Mouse (Mus musculus): ENCODE measurements at regions not wholly inside any gene's neighbourhood (a gene's known extent, or its start where the extent isn't known, plus 50 kb on each side); places are given as distances from the start of the nearest gene placed in this dataset.

GRCm38 (mm10) chr12:65671673-65672072 is 446.4 kb downstream of the Wdr20rt start:
- no peak overlapping the region for H3K27ac ChIP-seq (ENCODE audit: insufficient read depth, low read length)
- no peak overlapping the region for H3K4me3 ChIP-seq (ENCODE audit: insufficient read depth, low read length)
- no peaks in the 10 kb centered on the region for H3K4me1 ChIP-seq (ENCODE audit: control insufficient read depth, insufficient read depth, low read length)
- TF ChIP-seq CTCF (IDR thresholded peaks at IDR 0.05; ENCODE audit: extremely low read depth, insufficient read depth, low read length) (no peak), POLR2A (IDR thresholded peaks at IDR 0.05; ENCODE audit: extremely low read depth, insufficient read depth, low read length) (no peak)

GRCm38 (mm10) chr12:65673193-65673592 is 447.9 kb downstream of the Wdr20rt start:
- Histone ChIP-seq H3K4me1 (ENCODE audit: control insufficient read depth, insufficient read depth, low read length) (no peaks in the 10 kb centered on the region), H3K27ac (ENCODE audit: insufficient read depth, low read length) (no peak overlapping the region), H3K4me3 (ENCODE audit: insufficient read depth, low read length) (no peak overlapping the region)
- no peak for TF ChIP-seq POLR2A (IDR thresholded peaks at IDR 0.05; ENCODE audit: extremely low read depth, insufficient read depth, low read length)
- no peak for TF ChIP-seq CTCF (IDR thresholded peaks at IDR 0.05; ENCODE audit: extremely low read depth, insufficient read depth, low read length)

DNA sequence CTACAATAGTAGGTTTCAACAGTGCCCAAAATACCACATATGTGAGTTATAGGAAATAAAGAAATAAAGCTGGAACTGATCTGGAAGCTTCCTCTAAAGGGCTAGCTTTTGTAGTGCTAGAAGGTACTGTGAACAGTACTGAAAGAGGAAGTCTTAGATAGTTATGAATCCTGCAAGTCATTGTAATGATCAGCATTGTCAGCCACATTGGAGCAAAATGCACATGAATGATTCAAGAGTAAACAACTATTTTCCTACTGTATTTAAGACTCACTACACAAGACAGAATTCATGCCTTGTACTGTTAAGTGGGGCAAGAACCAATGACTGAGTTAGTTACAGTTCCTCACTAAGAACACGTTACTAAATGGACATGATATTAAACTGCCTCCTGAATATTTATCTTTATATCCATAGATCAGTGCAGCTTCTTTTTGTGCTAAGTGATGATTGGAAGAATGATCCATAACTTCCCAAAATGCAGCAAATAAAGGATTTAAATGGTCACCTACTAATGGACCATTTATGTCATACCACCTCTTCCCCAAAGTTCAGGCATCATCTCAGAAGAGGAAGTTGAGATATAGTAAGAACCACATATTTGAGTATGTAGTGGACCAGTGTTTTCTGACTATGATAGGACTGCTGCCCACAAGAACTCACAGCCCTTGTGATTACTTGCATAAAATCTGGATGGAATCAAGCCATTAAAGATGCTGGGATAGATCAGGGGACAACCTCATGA is 449.8 kb downstream of the Wdr20rt start:
- TF ChIP-seq POLR2A (IDR thresholded peaks at IDR 0.05; ENCODE audit: extremely low read depth, insufficient read depth, low read length) = no peak
- no peak for TF ChIP-seq CTCF (IDR thresholded peaks at IDR 0.05; ENCODE audit: extremely low read depth, insufficient read depth, low read length)
- Histone ChIP-seq H3K4me3 (ENCODE audit: insufficient read depth, low read length) (no peak overlapping the region), H3K27ac (ENCODE audit: insufficient read depth, low read length) (no peak overlapping the region), H3K4me1 (ENCODE audit: control insufficient read depth, insufficient read depth, low read length) (no peaks in the 10 kb centered on the region)

GRCm38 (mm10) chr12:65680335-65680734 is 455.0 kb downstream of the Wdr20rt start:
- Histone ChIP-seq H3K4me1 (ENCODE audit: control insufficient read depth, insufficient read depth, low read length) (no peaks in the 10 kb centered on the region), H3K4me3 (ENCODE audit: insufficient read depth, low read length) (no peak overlapping the region), H3K27ac (ENCODE audit: insufficient read depth, low read length) (no peak overlapping the region)
- no peak for TF ChIP-seq POLR2A (IDR thresholded peaks at IDR 0.05; ENCODE audit: extremely low read depth, insufficient read depth, low read length)
- TF ChIP-seq CTCF (IDR thresholded peaks at IDR 0.05; ENCODE audit: extremely low read depth, insufficient read depth, low read length) = no peak

DNA sequence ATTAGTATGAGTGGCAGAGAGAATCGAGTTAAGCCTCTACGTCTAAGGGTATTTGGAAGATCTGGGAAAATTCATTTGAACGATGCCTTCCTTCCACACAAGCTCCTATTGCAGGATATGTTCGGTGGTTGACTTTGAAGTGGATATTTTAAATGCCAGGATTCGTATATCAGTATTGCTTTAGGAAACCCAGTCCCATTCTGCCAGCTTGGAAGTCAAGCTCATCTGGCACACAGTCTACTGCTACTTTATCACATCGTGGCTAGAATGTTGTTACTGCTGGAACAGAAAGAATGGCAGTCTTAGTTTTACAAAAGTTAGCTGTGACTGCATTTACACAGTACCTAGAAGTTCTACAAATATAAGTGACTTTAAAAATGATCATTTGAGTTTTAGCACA is 456.5 kb downstream of the Wdr20rt start:
- no peaks in the 10 kb centered on the region for H3K4me1 ChIP-seq (ENCODE audit: control insufficient read depth, insufficient read depth, low read length)
- no peak overlapping the region for H3K4me3 ChIP-seq (ENCODE audit: insufficient read depth, low read length)
- H3K27ac ChIP-seq (ENCODE audit: insufficient read depth, low read length) = no peak overlapping the region
- TF ChIP-seq POLR2A (IDR thresholded peaks at IDR 0.05; ENCODE audit: extremely low read depth, insufficient read depth, low read length) (no peak), CTCF (IDR thresholded peaks at IDR 0.05; ENCODE audit: extremely low read depth, insufficient read depth, low read length) (no peak)

DNA sequence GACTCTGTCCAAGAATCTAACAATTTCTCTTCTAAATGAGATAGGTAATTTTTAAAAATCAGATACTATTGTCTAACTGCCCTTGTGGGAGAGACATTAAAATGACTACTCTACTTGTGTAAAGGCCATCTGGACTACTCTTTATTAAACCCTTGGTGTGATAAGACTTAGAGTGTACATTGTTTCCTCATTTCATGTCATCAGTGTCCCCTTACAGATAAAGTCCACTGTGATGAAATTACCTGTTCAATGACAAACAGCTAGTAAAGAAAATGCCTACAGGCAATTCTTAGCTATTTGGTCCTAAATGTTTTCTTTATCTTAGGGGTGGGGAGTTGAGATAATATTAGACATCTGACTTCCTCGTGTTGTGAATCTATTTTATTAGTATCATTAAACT is 479.7 kb downstream of the Wdr20rt start:
- no peaks in the 10 kb centered on the region for H3K4me1 ChIP-seq (ENCODE audit: control insufficient read depth, insufficient read depth, low read length)
- no peak for TF ChIP-seq POLR2A (IDR thresholded peaks at IDR 0.05; ENCODE audit: extremely low read depth, insufficient read depth, low read length)
- no peak for TF ChIP-seq CTCF (IDR thresholded peaks at IDR 0.05; ENCODE audit: extremely low read depth, insufficient read depth, low read length)
- H3K27ac ChIP-seq (ENCODE audit: insufficient read depth, low read length) = no peak overlapping the region
- H3K4me3 ChIP-seq (ENCODE audit: insufficient read depth, low read length) = no peak overlapping the region

- TF ChIP-seq CTCF (IDR thresholded peaks at IDR 0.05; ENCODE audit: extremely low read depth, insufficient read depth, low read length) (no peak), POLR2A (IDR thresholded peaks at IDR 0.05; ENCODE audit: extremely low read depth, insufficient read depth, low read length) (no peak)
These were observed 487.0 kb downstream of the Wdr20rt start for GRCm38 (mm10) chr12:65712304-65712703.

More at GRCm38 (mm10) chr12:65712304-65712703, 487.0 kb downstream of the Wdr20rt start:
- Histone ChIP-seq H3K27ac (ENCODE audit: insufficient read depth, low read length) (no peak overlapping the region), H3K4me3 (ENCODE audit: insufficient read depth, low read length) (no peak overlapping the region), H3K4me1 (ENCODE audit: control insufficient read depth, insufficient read depth, low read length) (no peaks in the 10 kb centered on the region)
